In the genomic region with DNA sequence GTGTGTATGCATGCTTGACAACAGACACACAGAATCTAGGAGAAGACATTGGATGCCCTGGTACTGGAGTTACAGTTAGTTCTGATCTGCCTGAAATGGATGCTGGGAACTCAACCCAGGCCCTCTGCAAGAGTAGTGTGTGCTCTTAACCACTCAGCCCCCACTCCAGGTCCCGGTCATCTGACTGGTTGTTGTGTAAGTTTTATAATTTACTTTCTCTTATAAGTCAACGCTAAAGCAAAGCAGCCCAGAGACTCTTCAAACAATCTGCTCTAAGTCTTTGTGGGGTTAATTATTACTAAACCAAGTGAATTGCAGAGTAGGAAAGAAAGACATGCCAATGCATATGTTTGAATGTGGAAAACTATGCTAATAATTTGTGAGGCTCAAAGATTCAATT, we compare ENCODE assay signal across 24 mouse cellular contexts. TPM values are rescaled to one million over a fixed set of nuclear protein-coding genes. Genes with fewer than 3 reads are reported as not detected.
DNase-seq lines count a peak whose midpoint lies in the region; ATAC-seq and TF ChIP-seq lines count a peak whose summit lies in the region.
"Had no signal": no experiment of that assay in that cellular context is flagged by ENCODE, and none has a peak within 500 bp of the region (broad histone marks: within the 10 kb centered on the region; RNA-seq: fewer than 3 reads in every experiment).

No protein-coding gene starts in this region.

- TF ChIP-seq CTCF in lung, postnatal 0 days (IDR thresholded peaks at IDR 0.05) = no peak
- no peak for TF ChIP-seq CTCF in thymus, adult 2 months (IDR thresholded peaks at IDR 0.05; ENCODE audit: borderline replicate concordance, control insufficient read depth, extremely low read depth, insufficient read depth, low read length, poor library complexity)

- H3K36me3 ChIP-seq in lung, embryonic 16.5 days (ENCODE audit: control insufficient read depth, insufficient read depth, low read length) = no peaks in the 10 kb centered on the region
- H3K36me3 ChIP-seq in lung, postnatal 0 days (ENCODE audit: insufficient read depth, low read length) = no peaks in the 10 kb centered on the region
- no peaks in the 10 kb centered on the region for H3K36me3 ChIP-seq in thymus, adult 2 months (ENCODE audit: control insufficient read depth, insufficient read depth, low read length)
- H3K36me3 ChIP-seq: embryonic facial prominence, embryonic 13.5 days; embryonic facial prominence, embryonic 15.5 days; forebrain, embryonic 10.5 days; forebrain, embryonic 12.5 days had no signal

- no peak overlapping the region for H3K27ac ChIP-seq in lung, embryonic 16.5 days (ENCODE audit: low read length)
- no peak overlapping the region for H3K27ac ChIP-seq in lung, postnatal 0 days (ENCODE audit: low read length)
- no peak overlapping the region for H3K27ac ChIP-seq in thymus, adult 2 months (ENCODE audit: control insufficient read depth, insufficient read depth, low read length)
- H3K27ac ChIP-seq: embryonic facial prominence, embryonic 13.5 days; embryonic facial prominence, embryonic 15.5 days; forebrain, embryonic 10.5 days; forebrain, embryonic 12.5 days had no signal

- 0 out of 2 replicates have a peak, but pooled peaks have one; percentile 26 for ATAC-seq in lung, embryonic 16.5 days (ENCODE audit: low read depth)
- ATAC-seq in lung, postnatal 0 days = peak; percentile 78

- no peak overlapping the region for H3K4me3 ChIP-seq in lung, embryonic 16.5 days (ENCODE audit: low read length)
- H3K4me3 ChIP-seq in lung, postnatal 0 days (ENCODE audit: low read depth, low read length) = no peak overlapping the region
- H3K4me3 ChIP-seq in thymus, adult 2 months (ENCODE audit: control insufficient read depth, insufficient read depth, low read length) = no peak overlapping the region
- H3K4me3 ChIP-seq: embryonic facial prominence, embryonic 13.5 days; embryonic facial prominence, embryonic 15.5 days; erythroblast, embryonic 14.5 days; forebrain, embryonic 10.5 days; forebrain, embryonic 12.5 days had no signal

- no peak overlapping the region for H3K4me2 ChIP-seq in lung, embryonic 16.5 days (ENCODE audit: low read depth, low read length)
- H3K4me2 ChIP-seq in lung, postnatal 0 days (replicated peaks; ENCODE audit: low read depth, low read length) = no peak overlapping the region
- H3K4me2 ChIP-seq: embryonic facial prominence, embryonic 13.5 days; embryonic facial prominence, embryonic 15.5 days; forebrain, embryonic 12.5 days had no signal

- peak; percentile 45; the same call in 1 of the 2 replicates for TF ChIP-seq EP300 in lung, postnatal 0 days (IDR thresholded peaks at IDR 0.05)

- no peak for TF ChIP-seq POLR2A in thymus, adult 2 months (IDR thresholded peaks at IDR 0.05; ENCODE audit: control insufficient read depth, extremely low read depth, insufficient read depth, low read length, poor library complexity)

- no peaks in the 10 kb centered on the region for H3K9me3 ChIP-seq in lung, embryonic 16.5 days (ENCODE audit: control insufficient read depth, low read length)
- no peaks in the 10 kb centered on the region for H3K9me3 ChIP-seq in lung, postnatal 0 days (ENCODE audit: low read length)
- H3K9me3 ChIP-seq: embryonic facial prominence, embryonic 13.5 days; embryonic facial prominence, embryonic 15.5 days; forebrain, embryonic 10.5 days; forebrain, embryonic 12.5 days had no signal

- H3K4me1 ChIP-seq in lung, embryonic 16.5 days (replicated peaks; ENCODE audit: control insufficient read depth, insufficient read depth, low read length) = peaks cover 7% of the 10 kb centered on the region; the same call in 1 of the 2 replicates
- H3K4me1 ChIP-seq in lung, postnatal 0 days (ENCODE audit: insufficient read depth, low read depth, low read length) = no peaks in the 10 kb centered on the region
- no peaks in the 10 kb centered on the region for H3K4me1 ChIP-seq in thymus, adult 2 months (replicated peaks; ENCODE audit: control insufficient read depth, insufficient read depth, low read length)

- peak; percentile 68 for DNase-seq in lung, postnatal 0 days (ENCODE audit: low spot score)
- DNase-seq in lung, postnatal 14 days = peak; percentile 15
- peak; percentile 55 for DNase-seq in lung, postnatal 36 days
- no peak for DNase-seq in yolk sac, embryonic 10.5 days (ENCODE audit: low spot score)
- DNase-seq in thymus, adult 2 months = no peak
- no peak for DNase-seq in frontal cortex, postnatal 14 days (ENCODE audit: low spot score in 2 of 2)
- DNase-seq: adrenal gland, adult 2 months; adrenal gland, postnatal 10 days; adrenal gland, postnatal 25 days; cerebellum, adult 11 months; cerebellum, adult 18-20 months; cerebellum, adult 8-10 months; cerebellum, adult 9-11 months; cerebellum, postnatal 14 days; cerebellum, postnatal 36 days; embryo, embryonic 11 days had no signal

- H3K27me3 ChIP-seq in lung, embryonic 16.5 days (ENCODE audit: control insufficient read depth, insufficient read depth, low read depth, low read length) = no peaks in the 10 kb centered on the region
- H3K27me3 ChIP-seq in lung, postnatal 0 days (replicated peaks; ENCODE audit: insufficient read depth, low read length) = no peaks in the 10 kb centered on the region
- H3K27me3 ChIP-seq in thymus, adult 2 months (ENCODE audit: control insufficient read depth, insufficient read depth, low read length) = no peaks in the 10 kb centered on the region
- H3K27me3 ChIP-seq: embryonic facial prominence, embryonic 13.5 days; embryonic facial prominence, embryonic 15.5 days; forebrain, embryonic 12.5 days had no signal

- WGBS in lung, embryonic 16.5 days = 61% methylated on average over 2 of the region's 2 CpGs
- 45% methylated on average over 2 of the region's 2 CpGs for WGBS in lung, postnatal 0 days
- 94% methylated on average over 2 of the region's 2 CpGs for WGBS in thymus, adult 2 months

- no peak overlapping the region for H3K9ac ChIP-seq in lung, embryonic 16.5 days (ENCODE audit: low read length)
- H3K9ac ChIP-seq in lung, postnatal 0 days (replicated peaks; ENCODE audit: low read depth) = no peak overlapping the region
- H3K9ac ChIP-seq: embryonic facial prominence, embryonic 13.5 days; embryonic facial prominence, embryonic 15.5 days; forebrain, embryonic 12.5 days had no signal

RNA-seq across cellular contexts. Expression of a gene that starts 52.2 kb away (rescaled TPM):
- 0.08 and 0.15 TPM in 2 replicates for polyA plus RNA-seq in lung, embryonic 16.5 days (2015; fragmentation: Nextera tagmentation; extraction: Ambion mirVana)
- polyA plus RNA-seq in lung, postnatal 0 days (2015; fragmentation: Nextera tagmentation; extraction: Ambion mirVana) = 0.05 TPM in 1 of 2 replicates, not detected in the other
- polyA plus RNA-seq in thymus, adult 2 months (2012; rRNA removed) = not detected in 2 replicates
- polyA plus RNA-seq: adrenal gland, adult 2 months; C2C12; embryonic facial prominence, embryonic 11.5 days; erythroblast, embryonic 14.5 days had no signal

Comparison
In these comparisons a context has a peak if more than half of its experiments do, and no peak if none do; other contexts are left out.
1. DNase-seq: peak in lung, postnatal 0 days (single experiment), lung, postnatal 14 days (single experiment) and lung, postnatal 36 days (single experiment); none in yolk sac, embryonic 10.5 days (single experiment), thymus, adult 2 months (single experiment) and frontal cortex, postnatal 14 days (0 of 2).